ENCODE assay signal across 8 mouse cellular contexts in genomic region chr12:100198967-100199660, GRCm38 (mm10). TPM values are rescaled to one million over a fixed set of nuclear protein-coding genes. Genes with fewer than 3 reads are reported as not detected.
A peak's percentile ranks its signal among the peaks of the same experiment; 100 is the strongest.
DNase-seq lines count a peak whose midpoint lies in the region; ATAC-seq lines count a peak whose summit lies in the region.

TSS of gene Calm1 (plus strand) at chr12:100199435.

- peak; percentile 62 for ATAC-seq in inflammation-experienced regulatory T-cells, adult 6 months

- intact Hi-C loops in left cerebral cortex, postnatal 25 days (cut with DNase I): loop anchor here (1.0 kb wide), 1 partner anchor 12 kb away; no protein-coding TSS in a partner anchor

- peak; percentile 96 for DNase-seq in adrenal gland, adult 2 months
- peak; percentile 96 for DNase-seq in embryo, embryonic 11 days
- DNase-seq in gastrocnemius, postnatal 25 days: peak; percentile 93
- DNase-seq in left cerebral cortex, postnatal 25 days (ENCODE audit: low spot score in 2 of 2): peak; percentile 93 to 94
- peak; percentile 96 for DNase-seq in mesoderm, embryonic 11.5 days (ENCODE audit: low read depth, low spot score)
- DNase-seq in right cerebral cortex, postnatal 25 days: peak; percentile 94
- DNase-seq in urinary bladder, postnatal 36 days (ENCODE audit: low spot score in 2 of 2): peak; percentile 91 to 93

RNA-seq across cellular contexts. Expression of gene Calm1, which starts in this region (rescaled TPM):
- 100 to 1,000 TPM; 404 to 437 TPM for total RNA-seq in adrenal gland, adult 2 months (2021)
- 370 and 455 TPM in 2 replicates for polyA plus RNA-seq in adrenal gland, adult 2 months (2012; rRNA removed)
- total RNA-seq in gastrocnemius, postnatal 25 days (2021): 100 to 1,000 TPM; 351 to 515 TPM
- polyA plus RNA-seq in inflammation-experienced regulatory T-cells, adult 6 months (2017; shearing (Covaris generic)): 1,000 to 10,000 TPM; 1,310 to 3,387 (median 2,012) TPM
- total RNA-seq in left cerebral cortex, postnatal 25 days (2021): 1,000 to 10,000 TPM; 2,231 to 2,341 TPM

Comparison
In these comparisons a context has a peak if more than half of its experiments do, and no peak if none do; other contexts are left out.
1. Peak in every context shown above with its lines: DNase-seq and ATAC-seq.
2. RNA of gene Calm1 (total RNA-seq): 2,231 to 2,341 TPM in left cerebral cortex, postnatal 25 days; 351 to 515 TPM in gastrocnemius, postnatal 25 days and 404 to 437 TPM in adrenal gland, adult 2 months; every median in the first group is over 4 times any median in the second.